Mouse (Mus musculus) embryonic stem cell, embryonic (primary cell): ENCODE data around the gene Arhgap42.

Experiments
- CTCF ChIA-PET, 4 experiments: fragments of 300-600 bp in 2 of 4; fragments of 350-600 bp in 2 of 4; sonication (Branson Sonifier 250); formaldehyde crosslinking; loops; one replicate each; lab custom pipeline; 2022; ENCODE audit warnings: inconsistent platforms in 2 of 4; lab: Charles Lee
- POLR2A ChIA-PET, 4 experiments: fragments of 300-600 bp in 2 of 4; fragments of 350-600 bp in 2 of 4; sonication (Branson Sonifier 250); formaldehyde crosslinking; loops; one replicate each; lab custom pipeline; 2022; ENCODE audit warnings: antibody characterized with exemption in 4 of 4, inconsistent platforms in 1 of 4; lab: Charles Lee

Gene Arhgap42

GRCm38 (mm10) chr9:8996494-8996893 lies 242.4 kb downstream of the Arhgap42 start:
- ChIA-PET CTCF (no interaction called here), POLR2A (no interaction called here)

GRCm38 (mm10) chr9:8982315-8982714 lies 256.6 kb downstream of the Arhgap42 start:
- ChIA-PET CTCF (no interaction called here), POLR2A (no interaction called here)

GRCm38 (mm10) chr9:8977775-8978174 lies 261.1 kb downstream of the Arhgap42 start:
- POLR2A ChIA-PET = no interaction called here
- CTCF ChIA-PET = no interaction called here

- POLR2A ChIA-PET = no interaction called here
- CTCF ChIA-PET = no interaction called here
Observed at GRCm38 (mm10) chr9:8971491-8971890, 267.4 kb downstream of the Arhgap42 start, which contains the start of gene Gm16485. Gene Gm16485 (plus strand): TSS chr9:8971791.

GRCm38 (mm10) chr9:8970240-8970639 lies 268.7 kb downstream of the Arhgap42 start:
- POLR2A ChIA-PET = interaction anchor here in 1 of 4 experiments (0.6 kb wide), 1 partner anchor 382 kb away, joined by 3 read pairs; no protein-coding TSS in a partner anchor

GRCm38 (mm10) chr9:8964512-8965133 lies 274.3 kb downstream of the Arhgap42 start:
- ChIA-PET POLR2A (interaction anchor here in 1 of 4 experiments (0.6 kb wide), 1 partner anchor 10 kb away, joined by 3 read pairs; no protein-coding TSS in a partner anchor), CTCF (interaction anchor here in 3 of 4 experiments (0.7 to 1.7 kb wide), 6 partner anchors 264 to 738 kb away, joined by 3 to 7 read pairs (median 5); no protein-coding TSS in a partner anchor)

More at GRCm38 (mm10) chr9:8970240-8970639, 268.7 kb downstream of the Arhgap42 start:
- CTCF ChIA-PET = no interaction called here

GRCm38 (mm10) chr9:8953306-8953705 lies 285.6 kb downstream of the Arhgap42 start:
- ChIA-PET POLR2A (no interaction called here), CTCF (interaction anchor here in 1 of 4 experiments (0.6 kb wide), 1 partner anchor 408 kb away, joined by 3 read pairs; no protein-coding TSS in a partner anchor)
